Mouse (Mus musculus) left cerebral cortex, postnatal 36 days (tissue): ENCODE measurements around the gene Smg1. TPM values are rescaled to one million over a fixed set of nuclear protein-coding genes. Genes with fewer than 3 reads are reported as not detected.

Experiments used
- DNase-seq, 2 experiments: peaks; one replicate each; pipeline ENCODE4 v3.0.0; 2021 to 2022; ENCODE audit warnings: low spot score in 2 of 2, mixed read lengths in 1 of 2
- intact Hi-C: fragments of 180-260 bp; cut with DNase I; formaldehyde crosslinking; loops from one replicate; pipeline ENCODE4 v1.15.1; 2025
- total RNA-seq, 2 experiments: library from RNA; stranded (reverse); gene quantifications; 2 replicates each; pipeline ENCODE4 v1.2.3; 2021

Gene Smg1
- total RNA-seq, 2 experiments from 2014 or later, result 58.7 to 88.1 TPM

GRCm38 (mm10) chr7:118163006-118163405 lies 80.5 kb downstream of the Smg1 start:
- no peak for DNase-seq
- intact Hi-C loops, result no loop called here

- intact Hi-C loops, result no loop called here
- peak; percentile 46 to 66 for DNase-seq
Observed at GRCm38 (mm10) chr7:118160121-118160520, 83.3 kb downstream of the Smg1 start.

GRCm38 (mm10) chr7:118156461-118156860 lies 87.0 kb downstream of the Smg1 start:
- DNase-seq, result no peak
- intact Hi-C loops, result no loop called here

- intact Hi-C loops, result no loop called here
Observed at GRCm38 (mm10) chr7:118154150-118154549, 89.3 kb downstream of the Smg1 start.

GRCm38 (mm10) chr7:118143602-118144001 lies 99.9 kb downstream of the Smg1 start:
- intact Hi-C loops, result no loop called here
- DNase-seq, result no peak

More at GRCm38 (mm10) chr7:118154150-118154549, 89.3 kb downstream of the Smg1 start:
- DNase-seq, result peak in 1 of 2 experiments; percentile 15

- intact Hi-C loops, result no loop called here
- DNase-seq, result no peak
Observed at GRCm38 (mm10) chr7:118143123-118143522, 100.3 kb downstream of the Smg1 start.

GRCm38 (mm10) chr7:118141271-118141670 lies 102.2 kb downstream of the Smg1 start:
- DNase-seq, result no peak
- intact Hi-C loops, result no loop called here

GRCm38 (mm10) chr7:118135128-118135527 lies 108.3 kb downstream of the Smg1 start:
- intact Hi-C loops, result loop anchor here (10.0 kb wide), 1 partner anchor 160 kb away; no protein-coding TSS in a partner anchor
- no peak for DNase-seq

- DNase-seq, result peak; percentile 96
- intact Hi-C loops, result loop anchor here (10.0 kb wide), 1 partner anchor 165 kb away; no protein-coding TSS in a partner anchor
Observed at GRCm38 (mm10) chr7:118129430-118130041, 113.9 kb downstream of the Smg1 start, which contains the start of gene Arl6ip1. Gene Arl6ip1 (minus strand): TSS chr7:118129662.

GRCm38 (mm10) chr7:118128925-118129429 lies 114.5 kb downstream of the Smg1 start:
- no peak for DNase-seq
- intact Hi-C loops, result no loop called here

- intact Hi-C loops, result no loop called here
- no peak for DNase-seq
Observed at GRCm38 (mm10) chr7:118126219-118126875, 117.1 kb downstream of the Smg1 start.

GRCm38 (mm10) chr7:118125736-118126135 lies 117.7 kb downstream of the Smg1 start:
- DNase-seq, result no peak
- intact Hi-C loops, result no loop called here

- intact Hi-C loops, result no loop called here
- no peak for DNase-seq
Observed at GRCm38 (mm10) chr7:118123512-118124411, 119.7 kb downstream of the Smg1 start.

GRCm38 (mm10) chr7:118122235-118122634 lies 121.2 kb downstream of the Smg1 start:
- intact Hi-C loops, result no loop called here
- DNase-seq, result no peak

- DNase-seq, result no peak
- intact Hi-C loops, result no loop called here
Observed at GRCm38 (mm10) chr7:118120654-118121053, 122.8 kb downstream of the Smg1 start.

GRCm38 (mm10) chr7:118119946-118120345 lies 123.5 kb downstream of the Smg1 start:
- intact Hi-C loops, result no loop called here
- DNase-seq, result no peak

GRCm38 (mm10) chr7:118119142-118119541 lies 124.3 kb downstream of the Smg1 start:
- no peak for DNase-seq
- intact Hi-C loops, result no loop called here

GRCm38 (mm10) chr7:118118426-118118825 lies 125.0 kb downstream of the Smg1 start:
- intact Hi-C loops, result no loop called here
- DNase-seq, result no peak

GRCm38 (mm10) chr7:118117539-118118210 lies 125.8 kb downstream of the Smg1 start:
- no peak for DNase-seq
- intact Hi-C loops, result no loop called here
